Mouse (Mus musculus) testis, adult 2 months (tissue): ENCODE data around the gene Sfn. TPM values are rescaled to one million over a fixed set of nuclear protein-coding genes. Genes with fewer than 3 reads are reported as not detected.

ENCODE experiments used
- H3K27ac ChIP-seq: fragments of 200-500 bp; 2 replicates; pipeline ENCODE4 v1.5.1; 2012; ENCODE audit warnings: low read depth, low read length; ENCODE audit not compliant: control insufficient read depth, insufficient read depth
- H3K27me3 ChIP-seq: fragments of 200-500 bp; 2 replicates; pipeline ENCODE4 v1.6.1; 2012; ENCODE audit warnings: mild to moderate bottlenecking, low read length, moderate library complexity; ENCODE audit not compliant: control insufficient read depth, insufficient read depth
- H3K36me3 ChIP-seq: fragments of 200-500 bp; 2 replicates; pipeline ENCODE4 v1.6.1; 2012; ENCODE audit warnings: mild to moderate bottlenecking, low read length; ENCODE audit not compliant: control insufficient read depth, insufficient read depth
- H3K4me1 ChIP-seq: fragments of 200-500 bp; 2 replicates; pipeline ENCODE4 v1.6.1; 2012; ENCODE audit warnings: low read length; ENCODE audit not compliant: control insufficient read depth, insufficient read depth
- H3K4me3 ChIP-seq: fragments of 200-500 bp; 2 replicates; pipeline ENCODE4 v1.5.1; 2012; ENCODE audit warnings: low read depth, mild to moderate bottlenecking, low read length, moderate library complexity, mixed read lengths; ENCODE audit not compliant: control insufficient read depth
- CTCF ChIP-seq: fragments of 200-500 bp; IDR thresholded peaks from 2 replicates; pipeline ENCODE4 v1.5.1; 2012; ENCODE audit warnings: low read depth, mild to moderate bottlenecking, inconsistent platforms, low read length, moderate library complexity; ENCODE audit not compliant: control insufficient read depth, insufficient read depth, insufficient replicate concordance
- POLR2A ChIP-seq: fragments of 200-500 bp; IDR thresholded peaks from 2 replicates; pipeline ENCODE4 v1.6.1; 2012; ENCODE audit warnings: low read depth, mild to moderate bottlenecking, inconsistent platforms, low read length, moderate library complexity; ENCODE audit not compliant: control insufficient read depth
- polyA plus RNA-seq: library from polyadenylated mRNA; depleted of rRNA; stranded (reverse); fragments of >200 nt; gene quantifications from 2 replicates; pipeline ENCODE4 v1.2.3, GENCODE M21; 2012

Gene Sfn
- polyA plus RNA-seq, 1 experiment = 1.1 TPM

DNA sequence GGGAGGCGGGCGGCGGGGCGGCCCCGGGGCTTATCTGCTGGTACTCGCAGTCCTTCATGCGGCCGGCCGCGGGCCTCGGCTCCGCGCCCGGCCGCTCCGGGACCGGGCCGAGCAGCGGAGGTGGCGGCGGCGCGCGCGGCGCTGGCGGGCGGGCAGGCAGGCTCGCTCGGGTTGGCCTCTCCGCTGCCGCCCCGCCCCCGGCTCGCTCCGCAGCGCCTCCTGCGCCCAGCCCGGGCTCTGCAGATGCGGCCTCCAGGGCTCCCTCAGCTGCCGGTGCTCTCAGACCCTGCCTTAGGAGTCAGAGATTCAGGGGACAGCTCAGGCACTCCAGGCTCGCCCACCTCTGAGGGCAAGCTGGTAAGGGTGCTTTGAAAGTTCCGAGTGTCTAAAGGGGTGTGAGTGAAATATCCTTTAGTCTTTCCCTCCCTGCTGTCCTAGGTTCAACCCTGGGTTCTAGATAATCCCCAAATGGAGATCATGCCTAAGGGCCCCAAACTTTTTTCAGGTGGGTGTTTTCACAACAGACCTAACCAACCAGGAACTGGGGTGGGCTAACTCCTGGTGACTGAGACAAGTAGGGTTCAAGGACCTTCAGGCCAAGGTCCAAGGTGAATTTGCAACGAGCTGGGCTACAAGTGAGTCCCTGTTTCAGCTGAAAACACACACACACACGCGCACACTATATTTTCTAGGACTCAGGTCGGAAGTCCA is 31.5 kb upstream of the Sfn start:
- TF ChIP-seq CTCF (peak; percentile 66), POLR2A (no peak)
- Histone ChIP-seq H3K27me3 (peaks cover 5% of the 10 kb centered on the region; the same call in 1 of the 2 replicates), H3K27ac (peak overlapping the region; percentile 7), H3K36me3 (no peaks in the 10 kb centered on the region), H3K4me3 (peak overlapping the region; percentile 83), H3K4me1 (peaks cover 11% of the 10 kb centered on the region)

DNA sequence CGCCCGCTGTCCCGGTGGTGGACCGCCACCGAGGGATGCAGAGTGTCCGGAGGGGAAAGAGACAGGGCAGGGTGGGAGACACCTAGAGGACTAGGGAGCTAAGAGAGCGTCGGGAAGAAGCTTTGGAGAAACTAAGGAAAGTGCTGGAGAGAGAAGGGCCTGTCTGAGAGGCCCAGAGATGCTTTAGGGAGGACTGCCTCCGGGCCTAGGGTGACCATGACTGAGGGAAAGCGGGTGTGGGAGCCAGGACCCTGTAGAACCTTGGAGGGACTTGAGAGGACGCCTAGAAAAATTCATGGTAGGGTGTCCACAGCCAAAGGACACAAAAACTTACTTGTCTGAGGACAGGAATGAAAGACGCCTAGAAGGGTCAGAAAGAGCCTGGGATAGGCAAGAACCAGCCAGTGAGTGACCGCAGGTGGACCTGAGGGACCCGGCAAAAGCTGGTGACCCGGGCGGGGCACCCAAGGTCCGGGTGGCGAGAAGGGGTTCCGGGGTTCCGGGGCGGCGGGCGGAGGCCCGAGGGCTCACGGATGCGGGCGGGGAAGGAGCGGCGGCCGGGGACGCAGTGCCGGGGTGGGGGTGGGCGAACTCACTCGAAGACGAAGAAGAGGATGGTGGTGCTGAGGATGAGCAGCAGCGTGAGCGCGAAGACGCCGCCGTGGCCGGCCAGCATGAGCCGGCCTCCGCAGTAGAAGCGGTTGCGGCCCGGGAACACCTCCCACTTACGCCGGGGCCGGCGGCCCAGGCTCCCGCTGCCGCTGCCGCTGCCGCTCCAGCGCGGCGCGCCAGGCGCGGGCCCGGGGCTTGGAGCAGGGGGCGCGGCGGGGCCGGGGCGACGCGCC is 30.7 kb upstream of the Sfn start:
- peaks cover 5% of the 10 kb centered on the region; the same call in 1 of the 2 replicates for H3K27me3 ChIP-seq
- H3K4me1 ChIP-seq = peaks cover 11% of the 10 kb centered on the region
- H3K4me3 ChIP-seq = peak overlapping the region; percentile 83
- H3K27ac ChIP-seq = 0 out of 2 replicates have a peak overlapping the region, but pooled peaks have one; percentile 60
- H3K36me3 ChIP-seq = no peaks in the 10 kb centered on the region
- no peak for TF ChIP-seq POLR2A
- no peak for TF ChIP-seq CTCF

GRCm38 (mm10) chr4:133631769-133632411 is 29.9 kb upstream of the Sfn start:
- no peak for TF ChIP-seq CTCF
- TF ChIP-seq POLR2A = no peak
- Histone ChIP-seq H3K4me3 (peak overlapping the region; percentile 83; the same call in 1 of the 2 replicates), H3K27ac (no peak overlapping the region), H3K4me1 (peaks cover 11% of the 10 kb centered on the region), H3K36me3 (no peaks in the 10 kb centered on the region), H3K27me3 (peaks cover 5% of the 10 kb centered on the region; the same call in 1 of the 2 replicates)

- no peak overlapping the region for H3K27ac ChIP-seq
Measured at GRCm38 (mm10) chr4:133631071-133631768, 29.3 kb upstream of the Sfn start.

GRCm38 (mm10) chr4:133630326-133630920 is 28.5 kb upstream of the Sfn start:
- peaks cover 11% of the 10 kb centered on the region for H3K4me1 ChIP-seq
- H3K36me3 ChIP-seq = no peaks in the 10 kb centered on the region
- no peak overlapping the region for H3K27ac ChIP-seq
- TF ChIP-seq POLR2A (no peak), CTCF (no peak)
- peaks cover 5% of the 10 kb centered on the region; the same call in 1 of the 2 replicates for H3K27me3 ChIP-seq
- H3K4me3 ChIP-seq = no peak overlapping the region

More at GRCm38 (mm10) chr4:133631071-133631768, 29.3 kb upstream of the Sfn start:
- H3K4me1 ChIP-seq = peaks cover 11% of the 10 kb centered on the region
- H3K27me3 ChIP-seq = peaks cover 5% of the 10 kb centered on the region; the same call in 1 of the 2 replicates
- H3K36me3 ChIP-seq = no peaks in the 10 kb centered on the region
- no peak for TF ChIP-seq CTCF
- no peak overlapping the region for H3K4me3 ChIP-seq

GRCm38 (mm10) chr4:133629191-133629590 is 27.2 kb upstream of the Sfn start:
- Histone ChIP-seq H3K4me3 (no peak overlapping the region), H3K27me3 (peaks cover 5% of the 10 kb centered on the region; the same call in 1 of the 2 replicates), H3K4me1 (peaks cover 11% of the 10 kb centered on the region), H3K36me3 (no peaks in the 10 kb centered on the region), H3K27ac (no peak overlapping the region)
- no peak for TF ChIP-seq POLR2A
- no peak for TF ChIP-seq CTCF
